Mouse (Mus musculus) forebrain, embryonic 13.5 days (tissue): ENCODE measurements around the gene Ostn. TPM values are rescaled to one million over a fixed set of nuclear protein-coding genes. Genes with fewer than 3 reads are reported as not detected.
A peak's percentile ranks its signal among the peaks of the same experiment; 100 is the strongest.

Experiments
- ATAC-seq: fragments of 200-750 bp; cut with Nextera tagmentation; 2 replicates; pipeline ENCODE4 v1.8.0; 2017
- H3K27ac ChIP-seq: fragments of 300-500 bp; sonication (generic); 2 replicates; pipeline ENCODE4 v1.5.1; 2015; ENCODE audit warnings: inconsistent platforms, mild to moderate bottlenecking, moderate library complexity
- H3K27me3 ChIP-seq: fragments of 300-500 bp; sonication (generic); 2 replicates; pipeline ENCODE4 v1.6.1; 2015; ENCODE audit warnings: mild to moderate bottlenecking, inconsistent platforms
- H3K36me3 ChIP-seq: fragments of 300-500 bp; sonication (generic); 2 replicates; pipeline ENCODE4 v1.6.1; 2015; ENCODE audit warnings: mild to moderate bottlenecking, inconsistent platforms; ENCODE audit not compliant: poor library complexity, severe bottlenecking
- H3K4me1 ChIP-seq: fragments of 300-500 bp; sonication (generic); 2 replicates; pipeline ENCODE4 v1.6.1; 2015; ENCODE audit warnings: inconsistent platforms
- H3K4me2 ChIP-seq: fragments of 300-500 bp; sonication (generic); 2 replicates; pipeline ENCODE4 v1.6.1; 2015; ENCODE audit warnings: inconsistent platforms, mild to moderate bottlenecking, moderate library complexity
- H3K4me3 ChIP-seq: fragments of 300-500 bp; sonication (generic); 2 replicates; pipeline ENCODE4 v1.5.1; 2015; ENCODE audit warnings: mild to moderate bottlenecking, inconsistent platforms
- H3K9ac ChIP-seq: fragments of 300-500 bp; sonication (generic); 2 replicates; pipeline ENCODE4 v1.6.1; 2015; ENCODE audit warnings: mild to moderate bottlenecking, inconsistent platforms
- H3K9me3 ChIP-seq: fragments of 300-500 bp; sonication (generic); replicated peaks from 2 replicates; pipeline ENCODE4 v1.6.1; 2016; ENCODE audit warnings: inconsistent platforms
- WGBS: fragments of 180-500 bp; shearing (Covaris S2); methylation state at CpG from one replicate; pipeline ENCODE4 v1.1.7; 2015; 5-methylcytosine and 5-hydroxymethylcytosine counted together
- polyA plus RNA-seq: library from polyadenylated mRNA; unstranded; fragments of >200 nt; fragmentation: Nextera tagmentation; extraction: Ambion mirVana; gene quantifications from 2 replicates; pipeline ENCODE4 v1.2.1, GENCODE M21; 2015

Gene Ostn
- polyA plus RNA-seq, 1 experiment from 2014 or later: not detected

GRCm38 (mm10) chr16:27360059-27360458 is 52.8 kb downstream of the Ostn start:
- H3K4me1 ChIP-seq: no peaks in the 10 kb centered on the region
- no peak for ATAC-seq
- H3K4me2 ChIP-seq: no peak overlapping the region
- no peak overlapping the region for H3K9ac ChIP-seq
- WGBS: 85% methylated on average over 1 of the region's 1 CpGs
- no peak overlapping the region for H3K4me3 ChIP-seq
- no peaks in the 10 kb centered on the region for H3K9me3 ChIP-seq
- H3K27me3 ChIP-seq: no peaks in the 10 kb centered on the region
- H3K27ac ChIP-seq: no peak overlapping the region
- no peaks in the 10 kb centered on the region for H3K36me3 ChIP-seq

DNA sequence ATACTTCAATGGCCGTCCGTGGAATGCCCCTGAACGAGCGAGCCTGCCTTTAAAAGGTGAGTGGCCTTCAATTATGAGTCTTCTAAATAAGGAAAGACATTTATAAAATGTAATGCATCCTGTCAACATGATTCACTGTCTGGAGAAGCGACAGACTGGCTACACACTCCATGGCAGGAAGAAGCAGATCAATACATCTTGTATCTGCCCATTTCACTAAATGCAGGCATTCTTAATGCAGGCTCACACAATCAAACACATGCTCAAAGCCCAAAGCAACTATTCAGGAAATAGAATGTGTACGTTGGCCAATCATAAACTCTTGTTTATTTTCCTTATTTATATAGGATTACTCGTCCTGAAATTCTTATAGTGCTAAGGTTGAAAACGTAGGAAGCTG is 62.9 kb downstream of the Ostn start, which contains the start of gene Uts2b:
Gene Uts2b (minus strand): TSS at position 49 of the 400 bp plus-strand sequence.
- no peak within 1 kb of the TSS for H3K9ac ChIP-seq
- H3K27ac ChIP-seq: no peak within 1 kb of the TSS
- no peaks in the 10 kb centered on the region for H3K4me1 ChIP-seq
- no peaks in the 10 kb centered on the region for H3K36me3 ChIP-seq
- H3K4me3 ChIP-seq: no peak within 1 kb of the TSS
- no peaks in the 10 kb centered on the region for H3K27me3 ChIP-seq
- no peak for ATAC-seq
- WGBS: 84% methylated on average over 8 of the region's 8 CpGs
- H3K4me2 ChIP-seq: no peak within 1 kb of the TSS
- H3K9me3 ChIP-seq: no peaks in the 10 kb centered on the region

DNA sequence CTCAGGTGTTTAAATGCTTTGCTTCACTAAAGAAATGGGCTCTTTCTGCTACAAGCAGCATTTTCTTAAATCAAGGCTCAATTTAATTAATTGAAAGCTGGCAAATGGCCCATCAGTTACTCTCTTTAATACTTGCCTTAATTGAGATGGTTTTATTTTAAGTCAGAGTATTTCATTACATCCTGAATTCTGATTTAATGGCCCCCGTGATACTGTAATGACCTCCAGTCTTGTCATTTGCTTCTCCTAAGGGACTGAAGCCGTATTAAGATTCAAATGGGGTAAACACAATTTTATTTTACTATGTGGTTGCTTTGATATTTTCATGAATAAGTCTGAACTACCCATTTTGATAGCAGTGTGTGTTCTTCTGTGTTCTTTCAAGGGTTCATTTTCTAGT is 63.4 kb downstream of the Ostn start:
- H3K9ac ChIP-seq: no peak overlapping the region
- WGBS: 45% methylated on average over 2 of the region's 2 CpGs
- no peak overlapping the region for H3K27ac ChIP-seq
- no peak overlapping the region for H3K4me3 ChIP-seq
- ATAC-seq: no peak
- H3K27me3 ChIP-seq: no peaks in the 10 kb centered on the region
- no peaks in the 10 kb centered on the region for H3K4me1 ChIP-seq
- H3K36me3 ChIP-seq: no peaks in the 10 kb centered on the region
- H3K4me2 ChIP-seq: no peak overlapping the region
- H3K9me3 ChIP-seq: no peaks in the 10 kb centered on the region

DNA sequence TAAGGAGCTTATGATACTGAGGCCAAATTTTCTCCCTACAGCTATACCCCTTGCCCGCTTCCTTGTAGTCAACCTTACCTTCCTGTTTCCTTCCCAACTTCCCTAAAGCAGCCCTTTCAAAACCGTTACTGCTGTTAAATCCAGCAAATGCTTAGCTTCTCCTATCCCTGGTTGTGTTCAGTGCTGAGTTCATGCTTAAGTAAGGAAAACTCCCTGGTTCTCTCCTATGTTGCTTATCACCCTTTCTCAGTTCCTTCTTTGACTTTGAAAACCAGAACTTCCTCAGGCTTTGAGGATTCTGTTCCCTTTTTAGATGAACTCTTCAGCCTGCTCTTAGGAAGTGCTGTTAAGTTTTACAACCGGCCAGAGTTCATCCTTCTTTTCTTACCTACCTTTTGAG is 66.8 kb downstream of the Ostn start:
- Histone ChIP-seq H3K27ac (no peak overlapping the region), H3K27me3 (no peaks in the 10 kb centered on the region), H3K36me3 (no peaks in the 10 kb centered on the region), H3K4me2 (no peak overlapping the region), H3K9me3 (no peaks in the 10 kb centered on the region), H3K4me1 (no peaks in the 10 kb centered on the region), H3K4me3 (no peak overlapping the region), H3K9ac (no peak overlapping the region)
- 80% methylated on average over 3 of the region's 3 CpGs for whole genome bisulfite sequencing
- no peak for ATAC-seq

- no peaks in the 10 kb centered on the region for H3K4me1 ChIP-seq
- no peak overlapping the region for H3K27ac ChIP-seq
- no peaks in the 10 kb centered on the region for H3K9me3 ChIP-seq
- H3K4me2 ChIP-seq: no peak overlapping the region
- H3K4me3 ChIP-seq: no peak overlapping the region
- 93% methylated on average over 2 of the region's 2 CpGs for WGBS
- no peak for ATAC-seq
- H3K36me3 ChIP-seq: no peaks in the 10 kb centered on the region
- H3K9ac ChIP-seq: no peak overlapping the region
- H3K27me3 ChIP-seq: no peaks in the 10 kb centered on the region
Measured at GRCm38 (mm10) chr16:27375318-27375717, 68.0 kb downstream of the Ostn start.

GRCm38 (mm10) chr16:27376556-27376955 is 69.3 kb downstream of the Ostn start:
- no peaks in the 10 kb centered on the region for H3K27me3 ChIP-seq
- H3K27ac ChIP-seq: no peak overlapping the region

DNA sequence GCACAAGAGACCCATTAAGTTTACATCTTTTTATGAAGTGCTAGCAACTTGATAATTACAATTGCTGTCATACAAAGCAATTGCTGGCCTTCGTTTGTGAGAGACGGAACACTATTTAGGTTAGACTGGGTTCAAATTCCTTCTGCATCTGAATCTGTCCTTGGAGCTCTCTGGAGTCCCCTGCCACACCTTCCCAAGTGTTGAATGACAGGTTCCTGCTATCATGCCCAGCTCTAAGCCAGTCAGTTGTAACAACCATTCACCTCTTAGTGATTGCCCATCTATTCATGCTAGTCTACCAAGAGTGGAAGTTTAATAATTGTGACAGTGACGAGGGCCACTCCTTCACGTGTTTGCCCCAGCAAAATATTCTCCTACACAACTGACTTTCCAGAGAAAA is 74.9 kb downstream of the Ostn start:
- WGBS: 86% methylated on average over 4 of the region's 4 CpGs
- no peak for ATAC-seq
- H3K4me2 ChIP-seq: no peak overlapping the region
- no peak overlapping the region for H3K27ac ChIP-seq
- H3K9ac ChIP-seq: no peak overlapping the region
- no peaks in the 10 kb centered on the region for H3K27me3 ChIP-seq
- no peaks in the 10 kb centered on the region for H3K9me3 ChIP-seq
- no peaks in the 10 kb centered on the region for H3K4me1 ChIP-seq
- H3K4me3 ChIP-seq: no peak overlapping the region
- H3K36me3 ChIP-seq: no peaks in the 10 kb centered on the region

More at GRCm38 (mm10) chr16:27376556-27376955, 69.3 kb downstream of the Ostn start:
- ATAC-seq: no peak
- Histone ChIP-seq H3K9ac (no peak overlapping the region), H3K9me3 (no peaks in the 10 kb centered on the region), H3K36me3 (no peaks in the 10 kb centered on the region), H3K4me2 (no peak overlapping the region), H3K4me3 (no peak overlapping the region), H3K4me1 (no peaks in the 10 kb centered on the region)

DNA sequence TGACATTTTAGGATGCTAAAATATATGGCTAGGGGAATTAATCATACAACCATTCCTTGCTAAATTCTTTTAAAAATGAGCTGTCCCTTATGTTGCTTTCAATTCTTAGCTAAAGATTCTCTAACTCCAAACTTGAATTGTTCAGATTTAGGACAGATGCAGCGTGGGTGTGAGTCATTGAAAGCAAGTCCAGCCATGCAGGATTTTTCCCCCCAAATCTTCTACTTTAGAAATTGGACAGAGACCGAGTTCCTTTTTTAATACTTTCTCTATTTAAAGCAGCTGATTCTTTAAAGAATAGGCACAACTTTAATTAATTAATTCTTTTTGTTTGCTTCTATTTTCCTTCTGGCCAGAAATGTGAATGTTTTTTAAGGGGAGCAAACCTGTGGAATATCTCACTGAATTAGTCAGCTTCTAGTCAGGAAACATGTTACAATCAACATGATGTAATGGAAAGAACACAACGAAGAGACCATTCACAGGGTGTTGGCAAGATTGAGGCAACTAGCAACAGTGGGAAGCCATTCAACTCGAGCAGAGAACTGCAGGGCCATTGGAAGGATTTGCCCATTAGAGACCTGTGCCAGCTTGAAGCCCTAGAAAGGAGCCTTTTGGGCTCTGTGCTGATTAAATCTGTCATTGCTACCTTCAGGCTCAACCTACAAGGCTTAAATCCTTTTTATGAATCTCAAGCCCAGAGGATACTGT is 77.8 kb downstream of the Ostn start:
- Histone ChIP-seq H3K27me3 (no peaks in the 10 kb centered on the region), H3K4me1 (peaks cover 11% of the 10 kb centered on the region), H3K27ac (no peak overlapping the region; the same call in 1 of the 2 replicates), H3K4me2 (no peak overlapping the region), H3K9me3 (no peaks in the 10 kb centered on the region), H3K4me3 (no peak overlapping the region), H3K36me3 (no peaks in the 10 kb centered on the region), H3K9ac (no peak overlapping the region)
- ATAC-seq: peak; percentile 61
- 35% methylated on average over 4 of the region's 4 CpGs for WGBS

- no peak overlapping the region for H3K4me3 ChIP-seq
- H3K27me3 ChIP-seq: no peaks in the 10 kb centered on the region
- H3K36me3 ChIP-seq: no peaks in the 10 kb centered on the region
- H3K4me2 ChIP-seq: no peak overlapping the region
- H3K9ac ChIP-seq: no peak overlapping the region
- H3K4me1 ChIP-seq: peaks cover 17% of the 10 kb centered on the region
- H3K9me3 ChIP-seq: no peaks in the 10 kb centered on the region
- WGBS: 59% methylated on average over 1 of the region's 1 CpGs
- no peak overlapping the region; the same call in 1 of the 2 replicates for H3K27ac ChIP-seq
- ATAC-seq: peak; percentile 43
Measured at GRCm38 (mm10) chr16:27385649-27386048, 78.4 kb downstream of the Ostn start.

GRCm38 (mm10) chr16:27386850-27387407 is 79.6 kb downstream of the Ostn start:
- no peak overlapping the region for H3K4me2 ChIP-seq
- no peaks in the 10 kb centered on the region for H3K9me3 ChIP-seq
- no peak overlapping the region for H3K27ac ChIP-seq
- no peaks in the 10 kb centered on the region for H3K27me3 ChIP-seq
- WGBS: 85% methylated on average over 4 of the region's 4 CpGs
- no peak overlapping the region for H3K9ac ChIP-seq
- H3K4me3 ChIP-seq: no peak overlapping the region
- no peak for ATAC-seq
- peaks cover 27% of the 10 kb centered on the region for H3K4me1 ChIP-seq
- H3K36me3 ChIP-seq: no peaks in the 10 kb centered on the region

DNA sequence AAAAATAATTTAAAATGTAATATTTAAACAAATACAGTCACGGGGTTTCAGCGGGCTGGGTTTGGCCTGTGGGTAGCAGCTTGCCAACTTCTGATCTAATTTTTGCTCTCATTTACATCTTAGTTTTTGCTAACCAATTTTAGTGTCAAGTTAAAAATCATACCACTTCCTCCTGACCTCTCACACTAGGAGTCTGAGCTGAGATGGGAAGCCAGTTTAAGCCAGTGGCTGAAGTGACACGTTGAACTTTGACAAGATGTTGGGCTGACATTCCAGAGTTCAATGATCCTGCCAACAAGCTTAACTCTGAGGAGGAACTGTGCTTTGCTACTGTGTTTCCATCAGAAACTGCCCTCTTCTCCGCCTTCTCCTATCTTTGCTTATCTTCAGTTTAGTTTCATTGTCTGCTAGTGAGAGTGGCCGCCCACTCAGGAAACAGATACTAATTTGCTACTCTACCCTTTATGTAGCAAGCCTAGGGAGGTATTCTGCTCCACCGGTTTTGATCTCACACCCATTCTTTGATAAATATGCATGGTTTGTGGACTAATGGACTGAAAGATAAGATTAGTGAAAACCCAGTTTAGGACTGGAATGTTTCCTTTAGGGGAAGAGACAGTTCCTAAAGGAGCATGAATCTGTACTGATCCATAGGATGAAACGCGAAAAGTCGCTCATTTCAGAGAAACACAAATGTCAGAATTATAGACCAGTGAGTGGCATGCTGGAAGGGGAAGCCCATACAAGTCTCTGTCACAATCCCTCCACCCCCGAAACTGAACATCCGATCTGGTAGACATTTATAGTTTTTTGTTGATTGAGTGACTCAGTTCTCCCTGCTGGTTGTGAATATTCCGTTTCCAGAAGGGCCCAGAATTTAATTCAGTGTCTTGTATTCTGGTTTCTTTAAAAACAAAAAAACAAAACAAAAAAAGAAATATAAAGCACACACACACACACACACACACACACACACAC is 80.6 kb downstream of the Ostn start:
- H3K9ac ChIP-seq: peak overlapping the region; percentile 98; the same call in 1 of the 2 replicates
- H3K36me3 ChIP-seq: no peaks in the 10 kb centered on the region
- H3K27me3 ChIP-seq: no peaks in the 10 kb centered on the region
- no peaks in the 10 kb centered on the region for H3K9me3 ChIP-seq
- peak overlapping the region; percentile 66 for H3K4me2 ChIP-seq
- no peak for ATAC-seq
- H3K4me3 ChIP-seq: peak overlapping the region; percentile 87
- peaks cover 31% of the 10 kb centered on the region for H3K4me1 ChIP-seq
- peak overlapping the region; percentile 96; the same call in 1 of the 2 replicates for H3K27ac ChIP-seq
- 46% methylated on average over 12 of the region's 12 CpGs for WGBS
